Mouse (Mus musculus) heart, postnatal 14 days (tissue): ENCODE measurements at regions not wholly inside any gene's neighbourhood (a gene's known extent, or its start where the extent isn't known, plus 50 kb on each side); places are given as distances from the start of the nearest gene placed in this dataset.

Experiments
- microRNA-seq, 2 experiments: library from miRNA; unstranded; fragments of <30 nt; microRNA quantifications; one replicate each; pipeline ENCODE4 v1.2.0; 2021 to 2022

Small RNAs in the stretch of these regions (microRNA-seq; reads per million reads assigned to microRNA genes)
- gene Gm26190: 0 reads per million in 2 experiments
